Mouse (Mus musculus) kidney, embryonic 15.5 days (tissue): ENCODE results near the gene Nav2. TPM values are rescaled to one million over a fixed set of nuclear protein-coding genes. Genes with fewer than 3 reads are reported as not detected.

Source experiments
- ATAC-seq: fragments of 200-750 bp; cut with Nextera tagmentation; replicated peaks from 2 replicates; pipeline ENCODE4 v1.8.0; 2017; ENCODE audit warnings: moderate TSS enrichment; ENCODE audit not compliant: low FRiP score
- H3K27ac ChIP-seq: fragments of 300-500 bp; sonication (generic); 2 replicates; pipeline ENCODE4 v1.5.1; 2015; ENCODE audit warnings: mild to moderate bottlenecking, inconsistent platforms
- H3K27me3 ChIP-seq: fragments of 300-500 bp; sonication (generic); 2 replicates; pipeline ENCODE4 v1.6.1; 2015; ENCODE audit warnings: inconsistent platforms
- H3K36me3 ChIP-seq: fragments of 300-500 bp; sonication (generic); 2 replicates; pipeline ENCODE4 v1.6.1; 2015; ENCODE audit warnings: inconsistent platforms
- H3K4me1 ChIP-seq: fragments of 300-500 bp; sonication (generic); 2 replicates; pipeline ENCODE4 v1.6.1; 2015; ENCODE audit warnings: inconsistent platforms
- H3K4me2 ChIP-seq: fragments of 300-500 bp; sonication (generic); 2 replicates; pipeline ENCODE4 v1.6.1; 2015; ENCODE audit warnings: moderate library complexity, mild to moderate bottlenecking, inconsistent platforms
- H3K4me3 ChIP-seq: fragments of 300-500 bp; sonication (generic); replicated peaks from 2 replicates; pipeline ENCODE4 v1.5.1; 2015; ENCODE audit warnings: mild to moderate bottlenecking, inconsistent platforms
- H3K9ac ChIP-seq: fragments of 300-500 bp; sonication (generic); 2 replicates; pipeline ENCODE4 v1.6.1; 2015; ENCODE audit warnings: mild to moderate bottlenecking, inconsistent platforms
- H3K9me3 ChIP-seq: fragments of 300-500 bp; sonication (generic); replicated peaks from 2 replicates; pipeline ENCODE4 v1.6.1; 2016; ENCODE audit warnings: inconsistent platforms
- WGBS: fragments of 180-500 bp; shearing (Covaris S2); methylation state at CpG from one replicate; pipeline ENCODE4 v1.1.7; 2015; ENCODE audit warnings: mixed read lengths; 5-methylcytosine and 5-hydroxymethylcytosine counted together
- polyA plus RNA-seq: library from polyadenylated mRNA; unstranded; fragments of >200 nt; fragmentation: Nextera tagmentation; extraction: Ambion mirVana; gene quantifications from 2 replicates; pipeline ENCODE4 v1.2.1, GENCODE M21; 2015

The Nav2 gene
- polyA plus RNA-seq, 1 experiment from 2014 or later: 28.8 TPM

DNA sequence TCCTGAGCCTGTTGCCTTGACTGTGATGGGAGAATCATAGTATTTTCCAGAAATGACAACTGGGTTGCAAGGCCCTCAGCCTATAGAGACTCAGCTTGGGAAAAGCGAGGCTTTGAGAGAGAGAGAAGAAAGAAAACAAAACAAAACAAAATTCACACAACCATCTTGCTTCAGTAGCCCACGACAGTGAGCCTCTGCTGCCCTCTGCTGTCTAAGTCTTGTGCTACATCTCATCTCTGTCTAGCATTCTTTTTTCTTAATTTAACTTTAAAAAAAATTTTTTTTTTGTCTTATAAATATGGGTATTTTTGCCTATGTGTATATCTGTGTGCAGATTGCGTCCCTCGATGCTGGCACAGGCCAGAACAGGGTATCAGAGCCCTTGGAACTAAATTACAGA lies 517.5 kb downstream of the Nav2 start:
- Histone ChIP-seq H3K4me2 (no peak overlapping the region), H3K4me3 (no peak overlapping the region), H3K36me3 (peaks cover 4% of the 10 kb centered on the region; the same call in 1 of the 2 replicates), H3K4me1 (no peaks in the 10 kb centered on the region), H3K27me3 (no peaks in the 10 kb centered on the region), H3K9ac (no peak overlapping the region), H3K27ac (no peak overlapping the region), H3K9me3 (no peaks in the 10 kb centered on the region)
- 37% methylated on average over 4 of the region's 4 CpGs for WGBS
- ATAC-seq: no peak

- Histone ChIP-seq H3K27me3 (no peaks in the 10 kb centered on the region), H3K9me3 (no peaks in the 10 kb centered on the region), H3K9ac (no peak overlapping the region), H3K36me3 (no peaks in the 10 kb centered on the region), H3K4me2 (no peak overlapping the region), H3K4me3 (no peak overlapping the region), H3K27ac (no peak overlapping the region), H3K4me1 (no peaks in the 10 kb centered on the region)
- no peak for ATAC-seq
- WGBS: 49% methylated on average over 6 of the region's 6 CpGs
These were observed 519.3 kb downstream of the Nav2 start for GRCm38 (mm10) chr7:49427843-49428242.

DNA sequence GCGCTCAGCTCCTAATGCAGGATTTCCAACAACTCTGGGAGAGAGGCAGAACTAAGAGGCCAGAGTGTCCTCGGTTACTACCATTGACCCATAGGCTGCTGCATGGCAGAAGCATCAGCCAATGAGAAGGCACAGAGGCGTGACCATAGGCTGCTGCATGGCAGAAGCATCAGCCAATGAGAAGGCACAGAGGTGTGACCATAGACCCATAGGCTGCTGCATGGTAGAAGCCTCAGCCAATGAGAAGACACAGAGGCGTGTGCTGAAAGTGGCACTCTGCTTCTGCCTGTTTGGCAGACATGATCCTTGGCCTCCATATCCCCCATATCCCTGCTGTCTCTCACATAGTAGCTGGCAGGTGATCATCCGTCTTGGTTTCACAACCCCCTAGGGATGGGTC lies 520.4 kb downstream of the Nav2 start:
- peak; percentile 74 for ATAC-seq
- 77% methylated on average over 5 of the region's 5 CpGs for WGBS
- Histone ChIP-seq H3K9ac (no peak overlapping the region), H3K4me1 (no peaks in the 10 kb centered on the region), H3K27me3 (no peaks in the 10 kb centered on the region), H3K4me3 (no peak overlapping the region), H3K9me3 (no peaks in the 10 kb centered on the region), H3K4me2 (no peak overlapping the region), H3K36me3 (no peaks in the 10 kb centered on the region), H3K27ac (no peak overlapping the region)

DNA sequence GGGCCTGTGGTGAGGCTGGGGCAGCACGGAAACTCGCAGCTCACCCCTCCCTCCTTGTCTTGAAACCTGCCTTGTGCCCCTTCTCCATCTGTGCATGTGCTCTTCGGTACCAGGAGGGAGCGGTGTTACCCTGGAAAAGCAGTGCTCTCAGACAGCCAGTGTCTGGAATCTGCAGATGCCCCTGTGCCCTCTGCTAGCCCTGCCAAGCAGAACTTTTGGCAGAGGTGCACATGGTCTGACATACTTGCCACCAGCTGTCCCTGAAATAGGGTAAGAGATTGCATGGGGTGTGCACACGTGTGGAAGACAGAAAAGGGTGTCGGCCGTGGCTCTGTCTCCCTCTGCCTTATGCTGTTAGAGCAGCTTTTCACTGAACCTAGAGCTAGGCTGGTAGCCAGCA lies 522.3 kb downstream of the Nav2 start:
- Histone ChIP-seq H3K4me1 (no peaks in the 10 kb centered on the region), H3K36me3 (no peaks in the 10 kb centered on the region), H3K9me3 (no peaks in the 10 kb centered on the region), H3K9ac (no peak overlapping the region), H3K27ac (no peak overlapping the region), H3K4me3 (no peak overlapping the region), H3K27me3 (no peaks in the 10 kb centered on the region), H3K4me2 (no peak overlapping the region)
- 85% methylated on average over 7 of the region's 7 CpGs for WGBS
- ATAC-seq: no peak

- H3K9ac ChIP-seq: no peak overlapping the region
- no peaks in the 10 kb centered on the region for H3K36me3 ChIP-seq
- no peak overlapping the region for H3K4me2 ChIP-seq
- H3K27me3 ChIP-seq: no peaks in the 10 kb centered on the region
- no peak overlapping the region for H3K27ac ChIP-seq
- no peak for ATAC-seq
- no peak overlapping the region for H3K4me3 ChIP-seq
- H3K4me1 ChIP-seq: peaks cover 14% of the 10 kb centered on the region
- H3K9me3 ChIP-seq: no peaks in the 10 kb centered on the region
These were observed 525.4 kb downstream of the Nav2 start for GRCm38 (mm10) chr7:49433945-49434344.

GRCm38 (mm10) chr7:49436492-49436891 lies 528.0 kb downstream of the Nav2 start:
- peaks cover 17% of the 10 kb centered on the region for H3K4me1 ChIP-seq
- H3K4me3 ChIP-seq: no peak overlapping the region
- no peak overlapping the region for H3K4me2 ChIP-seq
- H3K36me3 ChIP-seq: no peaks in the 10 kb centered on the region
- 74% methylated on average over 7 of the region's 7 CpGs for WGBS
- no peak overlapping the region for H3K9ac ChIP-seq
- H3K9me3 ChIP-seq: no peaks in the 10 kb centered on the region
- ATAC-seq: no peak
- H3K27ac ChIP-seq: no peak overlapping the region
- H3K27me3 ChIP-seq: no peaks in the 10 kb centered on the region

DNA sequence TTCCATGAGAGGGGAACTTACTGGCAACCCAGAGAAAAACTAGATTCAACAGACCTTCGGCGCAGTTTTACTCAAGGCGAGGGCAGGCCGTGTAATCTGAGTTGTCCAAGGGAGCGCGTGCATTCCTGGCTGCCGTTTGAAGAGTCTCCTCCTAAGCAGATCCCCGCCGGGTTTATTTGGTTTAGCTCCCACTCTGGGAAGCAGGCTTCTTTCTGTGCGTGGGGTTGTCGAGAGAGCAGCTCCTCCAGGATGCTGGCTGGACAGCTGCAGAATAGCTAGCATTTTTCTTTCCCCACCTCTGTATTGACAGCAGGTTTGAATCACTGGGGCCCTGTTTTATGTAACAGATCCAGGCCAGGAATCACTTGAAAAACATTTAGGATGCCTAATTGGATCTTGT lies 529.4 kb downstream of the Nav2 start:
- WGBS: 17% methylated on average over 11 of the region's 11 CpGs
- Histone ChIP-seq H3K9ac (no peak overlapping the region), H3K4me2 (no peak overlapping the region), H3K4me3 (no peak overlapping the region), H3K9me3 (no peaks in the 10 kb centered on the region), H3K4me1 (peaks cover 17% of the 10 kb centered on the region), H3K36me3 (no peaks in the 10 kb centered on the region), H3K27ac (peak overlapping the region; percentile 49), H3K27me3 (no peaks in the 10 kb centered on the region)
- peak; percentile 68 for ATAC-seq

DNA sequence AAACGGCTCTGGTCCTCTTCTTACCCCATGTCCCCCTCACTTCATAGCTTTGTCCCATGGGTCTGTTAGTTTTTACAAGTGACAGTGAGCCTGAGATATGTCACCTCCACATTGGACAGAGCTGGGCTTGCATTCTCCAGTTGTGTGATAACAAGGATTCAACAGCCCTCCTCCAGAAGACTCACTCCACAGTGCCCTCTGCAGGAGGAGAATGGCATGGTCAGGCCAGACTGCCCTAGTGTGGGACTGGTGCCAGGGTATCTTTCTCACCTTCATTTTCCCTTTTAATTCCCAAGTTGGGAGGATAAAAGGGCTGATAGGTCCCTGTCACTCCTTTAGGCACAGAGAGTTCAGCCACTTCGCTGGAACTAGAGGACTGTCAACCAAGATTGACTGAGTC lies 530.6 kb downstream of the Nav2 start:
- peaks cover 28% of the 10 kb centered on the region for H3K4me1 ChIP-seq
- ATAC-seq: no peak
- no peak overlapping the region for H3K9ac ChIP-seq
- H3K36me3 ChIP-seq: no peaks in the 10 kb centered on the region
- 49% methylated on average over 2 of the region's 2 CpGs for WGBS
- no peak overlapping the region for H3K4me2 ChIP-seq
- no peaks in the 10 kb centered on the region for H3K9me3 ChIP-seq
- no peaks in the 10 kb centered on the region for H3K27me3 ChIP-seq
- no peak overlapping the region for H3K27ac ChIP-seq
- no peak overlapping the region for H3K4me3 ChIP-seq

- no peak overlapping the region for H3K9ac ChIP-seq
- H3K27ac ChIP-seq: no peak overlapping the region
- no peak for ATAC-seq
- H3K4me1 ChIP-seq: peaks cover 31% of the 10 kb centered on the region
- H3K4me3 ChIP-seq: no peak overlapping the region
- no peaks in the 10 kb centered on the region for H3K9me3 ChIP-seq
- H3K27me3 ChIP-seq: no peaks in the 10 kb centered on the region
- WGBS: 93% methylated on average over 14 of the region's 14 CpGs
- H3K4me2 ChIP-seq: no peak overlapping the region
- no peaks in the 10 kb centered on the region for H3K36me3 ChIP-seq
These were observed 531.9 kb downstream of the Nav2 start for GRCm38 (mm10) chr7:49440333-49440969.

DNA sequence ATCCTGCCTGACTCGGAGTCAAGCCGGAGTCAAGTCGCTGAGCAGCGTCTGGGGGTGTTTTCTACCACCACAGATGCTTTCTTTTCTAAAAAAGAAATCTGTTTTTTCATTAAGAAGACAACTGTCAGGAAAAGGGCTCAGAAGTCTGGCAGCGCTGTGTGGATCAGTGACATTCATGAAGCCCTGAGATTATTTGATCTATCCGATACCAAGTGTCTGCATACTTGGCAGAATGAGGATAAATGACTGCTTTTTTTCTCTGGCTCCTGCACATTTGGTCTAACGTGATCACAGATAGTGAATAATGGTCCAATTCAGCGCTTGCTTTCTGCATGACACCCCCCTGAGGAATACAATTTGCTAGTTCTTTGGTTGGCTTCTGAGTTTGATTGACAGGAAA lies 533.7 kb downstream of the Nav2 start:
- Histone ChIP-seq H3K4me1 (peaks cover 31% of the 10 kb centered on the region), H3K9ac (no peak overlapping the region), H3K4me3 (no peak overlapping the region), H3K9me3 (no peaks in the 10 kb centered on the region), H3K36me3 (no peaks in the 10 kb centered on the region), H3K27me3 (no peaks in the 10 kb centered on the region), H3K4me2 (no peak overlapping the region), H3K27ac (no peak overlapping the region)
- ATAC-seq: no peak
- WGBS: 35% methylated on average over 8 of the region's 8 CpGs

DNA sequence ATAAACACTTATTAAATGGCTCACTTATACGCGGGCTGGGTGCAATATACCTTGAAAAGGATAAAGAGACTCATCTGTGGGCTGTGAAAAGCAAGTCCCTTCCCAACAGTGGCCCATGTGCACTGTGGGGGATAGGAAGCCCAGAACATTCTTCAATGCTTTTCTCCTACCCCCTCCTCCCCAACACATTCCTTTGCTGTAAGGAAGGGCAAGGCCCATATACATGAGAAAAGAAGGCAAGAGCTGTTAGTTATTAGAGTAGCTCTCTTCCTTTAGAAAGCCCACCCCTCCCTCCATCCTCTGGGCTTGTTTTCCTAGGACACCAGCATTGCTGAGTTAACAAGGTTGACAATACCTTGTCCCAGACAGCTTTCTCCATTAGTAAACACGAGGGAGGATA lies 540.1 kb downstream of the Nav2 start:
- Histone ChIP-seq H3K36me3 (peaks cover 7% of the 10 kb centered on the region; the same call in 1 of the 2 replicates), H3K4me1 (peaks cover 35% of the 10 kb centered on the region), H3K27ac (no peak overlapping the region), H3K27me3 (no peaks in the 10 kb centered on the region), H3K4me2 (no peak overlapping the region), H3K9me3 (no peaks in the 10 kb centered on the region), H3K4me3 (no peak overlapping the region), H3K9ac (no peak overlapping the region)
- no peak for ATAC-seq
- 75% methylated on average over 3 of the region's 3 CpGs for WGBS

- peak overlapping the region; percentile 19 for H3K4me3 ChIP-seq
- H3K27me3 ChIP-seq: no peaks in the 10 kb centered on the region
- peaks cover 9% of the 10 kb centered on the region; the same call in 1 of the 2 replicates for H3K36me3 ChIP-seq
- WGBS: 10% methylated on average over 22 of the region's 22 CpGs
- ATAC-seq: peak; percentile 86
- peak overlapping the region; percentile 54 for H3K4me2 ChIP-seq
- no peak overlapping the region for H3K9ac ChIP-seq
- H3K9me3 ChIP-seq: no peaks in the 10 kb centered on the region
- peaks cover 26% of the 10 kb centered on the region for H3K4me1 ChIP-seq
- H3K27ac ChIP-seq: peak overlapping the region; percentile 73
These were observed 542.0 kb downstream of the Nav2 start for GRCm38 (mm10) chr7:49450261-49451141.
